Mouse (Mus musculus): ENCODE measurements around the gene Cabp1.
"Not testable (repeated sequence)": the region's sequence is repeated elsewhere in the genome, so short reads cannot be mapped to it uniquely, and the experiment has no call there.

DNA sequence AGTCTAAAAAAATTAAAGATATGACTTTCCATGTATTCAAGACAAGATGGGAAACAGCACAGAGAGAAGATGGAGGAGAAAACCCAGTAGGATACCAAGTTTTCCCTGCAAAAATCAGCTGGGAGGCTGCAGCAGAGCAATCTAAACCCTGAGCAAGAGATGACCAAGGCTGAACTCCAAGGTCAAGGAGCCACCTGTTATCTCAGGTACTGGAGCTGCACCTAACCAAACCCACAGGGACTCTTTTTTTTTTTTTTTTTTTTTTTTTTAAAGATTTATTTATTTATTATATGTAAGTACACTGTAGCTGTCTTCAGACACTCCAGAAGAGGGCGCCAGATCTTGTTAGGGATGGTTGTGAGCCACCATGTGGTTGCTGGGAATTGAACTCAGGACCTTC, 45.3 kb downstream of the Cabp1 start:
- not testable (repeated sequence) for TF ChIP-seq POLR2A (IDR thresholded peaks at IDR 0.05; ENCODE audit: borderline replicate concordance, control insufficient read depth, low read depth, low read length); CTCF (IDR thresholded peaks at IDR 0.05; ENCODE audit: control insufficient read depth, insufficient read depth, low read length)
